Mouse (Mus musculus) spleen, postnatal 4 days (tissue): ENCODE measurements around the gene Ssr1.

Experiments
- DNase-seq, 2 experiments: peaks; one replicate each; pipeline ENCODE4 v3.0.0; 2022; ENCODE audit warnings: low spot score in 2 of 2

Ssr1 gene

GRCm38 (mm10) chr13:37993704-37994404 lies at the start of gene Ssr1:
Gene Ssr1 (minus strand): TSS chr13:37994217.
- peak; percentile 97 to 98 for DNase-seq

GRCm38 (mm10) chr13:38037811-38038210 lies 43.8 kb upstream of the Ssr1 start:
- no peak for DNase-seq

GRCm38 (mm10) chr13:38037044-38037687 lies 43.1 kb upstream of the Ssr1 start, which contains the start of gene Cage1:
Gene Cage1 (minus strand): TSS chr13:38037069.
- DNase-seq = peak; percentile 96 to 98

GRCm38 (mm10) chr13:38036343-38037043 lies 42.5 kb upstream of the Ssr1 start, which contains the start of gene Riok1:
Gene Riok1 (plus strand): TSS chr13:38036995.
- peak in 1 of 2 experiments; percentile 68 for DNase-seq

GRCm38 (mm10) chr13:38028407-38028806 lies 34.4 kb upstream of the Ssr1 start:
- DNase-seq = peak in 1 of 2 experiments; percentile 35

- no peak for DNase-seq
Measured at GRCm38 (mm10) chr13:38027618-38028248, 33.7 kb upstream of the Ssr1 start.

GRCm38 (mm10) chr13:38025874-38026273 lies 31.9 kb upstream of the Ssr1 start:
- DNase-seq = peak in 1 of 2 experiments; percentile 24

- DNase-seq = no peak
Measured at GRCm38 (mm10) chr13:38018791-38019190, 24.8 kb upstream of the Ssr1 start.

GRCm38 (mm10) chr13:38015591-38015990 lies 21.6 kb upstream of the Ssr1 start:
- no peak for DNase-seq

- DNase-seq = no peak
Measured at GRCm38 (mm10) chr13:38012436-38012835, 18.4 kb upstream of the Ssr1 start.

- peak; percentile 52 to 72 for DNase-seq
Measured at GRCm38 (mm10) chr13:38010444-38010910, 16.5 kb upstream of the Ssr1 start.

GRCm38 (mm10) chr13:38009721-38010408 lies 15.8 kb upstream of the Ssr1 start:
- peak; percentile 56 to 76 for DNase-seq

- no peak for DNase-seq
Measured at GRCm38 (mm10) chr13:38007972-38008371, 14.0 kb upstream of the Ssr1 start.

GRCm38 (mm10) chr13:38002461-38002860 lies 8.4 kb upstream of the Ssr1 start:
- DNase-seq = no peak

GRCm38 (mm10) chr13:37999713-38000112 lies 5.7 kb upstream of the Ssr1 start:
- DNase-seq = no peak

- no peak for DNase-seq
Measured at GRCm38 (mm10) chr13:37994405-37994749, 360 bp upstream of the Ssr1 start.

- DNase-seq = no peak
Measured at GRCm38 (mm10) chr13:37993376-37993703, 677 bp downstream of the Ssr1 start.

GRCm38 (mm10) chr13:37992638-37993371 lies 1.2 kb downstream of the Ssr1 start:
- DNase-seq = no peak

GRCm38 (mm10) chr13:37989701-37990100 lies 4.3 kb downstream of the Ssr1 start:
- no peak for DNase-seq

GRCm38 (mm10) chr13:37986166-37986565 lies 7.9 kb downstream of the Ssr1 start:
- DNase-seq = no peak

- DNase-seq = no peak
Measured at GRCm38 (mm10) chr13:37981063-37981462, 13.0 kb downstream of the Ssr1 start.
